Mouse (Mus musculus) frontal cortex, adult 2 months (tissue): ENCODE measurements around the gene Cyp27b1. TPM values are rescaled to one million over a fixed set of nuclear protein-coding genes. Genes with fewer than 3 reads are reported as not detected.

Experiments used
- DNase-seq, 2 experiments: peaks; one replicate each; pipeline ENCODE4 v3.0.0; 2022; ENCODE audit warnings: low spot score in 1 of 2; ENCODE audit errors: extremely low spot score in 1 of 2
- polyA plus RNA-seq: library from polyadenylated mRNA; depleted of rRNA; stranded (reverse); fragments of >200 nt; gene quantifications from 2 replicates; pipeline ENCODE4 v1.2.3, GENCODE M21; 2012; rRNA removed

Gene Cyp27b1
- polyA plus RNA-seq, 1 experiment, result 0.70 TPM

GRCm38 (mm10) chr10:127083292-127083914 lies 35.4 kb downstream of the Cyp27b1 start:
- DNase-seq, result no peak

- no peak for DNase-seq
These were observed 35.9 kb downstream of the Cyp27b1 start for GRCm38 (mm10) chr10:127083915-127084306.

- DNase-seq, result no peak
These were observed 37.0 kb downstream of the Cyp27b1 start for GRCm38 (mm10) chr10:127085052-127085451.

- no peak for DNase-seq
These were observed 37.6 kb downstream of the Cyp27b1 start for GRCm38 (mm10) chr10:127085633-127086032.

GRCm38 (mm10) chr10:127090560-127091411 lies 42.7 kb downstream of the Cyp27b1 start:
- no peak for DNase-seq

GRCm38 (mm10) chr10:127091507-127092396 lies 43.7 kb downstream of the Cyp27b1 start:
- no peak for DNase-seq

GRCm38 (mm10) chr10:127092742-127093141 lies 44.7 kb downstream of the Cyp27b1 start:
- no peak for DNase-seq

GRCm38 (mm10) chr10:127094382-127094802 lies 46.3 kb downstream of the Cyp27b1 start:
- no peak for DNase-seq

GRCm38 (mm10) chr10:127098514-127098913 lies 50.5 kb downstream of the Cyp27b1 start:
- DNase-seq, result no peak

- no peak for DNase-seq
These were observed 51.1 kb downstream of the Cyp27b1 start for GRCm38 (mm10) chr10:127099191-127099590.

- DNase-seq, result no peak
These were observed 51.8 kb downstream of the Cyp27b1 start for GRCm38 (mm10) chr10:127099868-127100267.

- DNase-seq, result no peak
These were observed 52.4 kb downstream of the Cyp27b1 start for GRCm38 (mm10) chr10:127100414-127100813.

GRCm38 (mm10) chr10:127101151-127101550 lies 53.1 kb downstream of the Cyp27b1 start:
- no peak for DNase-seq

Other genes starting within 250 kb of the Cyp27b1 start
- gene Atp23, start 146.9 kb upstream of the Cyp27b1 start, polyA plus RNA-seq, result 9.5 and 10.7 TPM in 2 replicates
- 78.3 and 79.7 TPM in 2 replicates for gene Ctdsp2, start 69.5 kb upstream of the Cyp27b1 start, polyA plus RNA-seq
- 0.14 and 0.25 TPM in 2 replicates for gene Avil, start 47.5 kb upstream of the Cyp27b1 start, polyA plus RNA-seq
- gene Tsfm, start 17.4 kb upstream of the Cyp27b1 start, polyA plus RNA-seq, result 31.8 and 35.2 TPM in 2 replicates
- gene Mettl1, start 6.8 kb upstream of the Cyp27b1 start, polyA plus RNA-seq, result 13.9 and 14.0 TPM in 2 replicates
- gene Eef1akmt3, start 6.7 kb upstream of the Cyp27b1 start, polyA plus RNA-seq, result 0.18 and 0.27 TPM in 2 replicates
- 13.2 and 14.4 TPM in 2 replicates for gene March9, start 11.9 kb downstream of the Cyp27b1 start, polyA plus RNA-seq
- gene Cdk4, start 15.3 kb downstream of the Cyp27b1 start, polyA plus RNA-seq, result 154 and 167 TPM in 2 replicates
- gene Tspan31, start 22.0 kb downstream of the Cyp27b1 start, polyA plus RNA-seq, result 89.9 and 91.7 TPM in 2 replicates
- gene Agap2, start 27.0 kb downstream of the Cyp27b1 start, polyA plus RNA-seq, result 450 and 465 TPM in 2 replicates
- gene Os9, start 72.9 kb downstream of the Cyp27b1 start, polyA plus RNA-seq, result 106 and 108 TPM in 2 replicates
- 112 and 132 TPM in 2 replicates for gene B4galnt1, start 117.0 kb downstream of the Cyp27b1 start, polyA plus RNA-seq
- 5.5 and 6.6 TPM in 2 replicates for gene Slc26a10, start 132.4 kb downstream of the Cyp27b1 start, polyA plus RNA-seq
- gene Arhgef25, start 141.8 kb downstream of the Cyp27b1 start, polyA plus RNA-seq, result 184 and 198 TPM in 2 replicates
- gene Dtx3, start 147.5 kb downstream of the Cyp27b1 start, polyA plus RNA-seq, result 375 and 413 TPM in 2 replicates
- gene Pip4k2c, start 163.3 kb downstream of the Cyp27b1 start, polyA plus RNA-seq, result 97.3 and 97.4 TPM in 2 replicates
- gene Kif5a, start 215.1 kb downstream of the Cyp27b1 start, polyA plus RNA-seq, result 795 and 907 TPM in 2 replicates
- gene Dctn2, start 218.1 kb downstream of the Cyp27b1 start, polyA plus RNA-seq, result 285 and 313 TPM in 2 replicates
- 50.0 and 51.5 TPM in 2 replicates for gene Mbd6, start 240.8 kb downstream of the Cyp27b1 start, polyA plus RNA-seq